Mouse (Mus musculus) kidney, postnatal 0 days (tissue): ENCODE data around the gene Gm14862. TPM values are rescaled to one million over a fixed set of nuclear protein-coding genes. Genes with fewer than 3 reads are reported as not detected.
A peak's percentile ranks its signal among the peaks of the same experiment; 100 is the strongest.

Experiments used
- ATAC-seq: fragments of 200-750 bp; cut with Nextera tagmentation; replicated peaks from 2 replicates; pipeline ENCODE4 v1.8.0; 2017; ENCODE audit warnings: low read depth, moderate number of reproducible peaks, moderate TSS enrichment, moderate library complexity; ENCODE audit not compliant: low FRiP score
- DNase-seq: peaks from one replicate; pipeline ENCODE4 v3.0.0-alpha.2; 2016; ENCODE audit warnings: low spot score
- H3K27ac ChIP-seq: fragments of 300-500 bp; sonication (generic); 2 replicates; pipeline ENCODE4 v1.5.1; 2014; ENCODE audit warnings: mild to moderate bottlenecking
- H3K27me3 ChIP-seq: fragments of 300-500 bp; sonication (generic); 2 replicates; pipeline ENCODE4 v1.6.1; 2014; ENCODE audit warnings: low read length, mixed read lengths; ENCODE audit not compliant: insufficient read depth
- H3K36me3 ChIP-seq: fragments of 300-500 bp; sonication (generic); 2 replicates; pipeline ENCODE4 v1.6.1; 2014; ENCODE audit warnings: low read length, mixed read lengths; ENCODE audit not compliant: insufficient read depth
- H3K4me1 ChIP-seq: fragments of 300-500 bp; sonication (generic); replicated peaks from 2 replicates; pipeline ENCODE4 v1.6.1; 2014; ENCODE audit warnings: antibody characterized with exemption, low read length, mixed read lengths; ENCODE audit not compliant: insufficient read depth
- H3K4me2 ChIP-seq: fragments of 300-500 bp; sonication (generic); 2 replicates; pipeline ENCODE4 v1.6.1; 2014; ENCODE audit warnings: mild to moderate bottlenecking, low read length, moderate library complexity, mixed read lengths
- H3K4me3 ChIP-seq: fragments of 300-500 bp; sonication (generic); replicated peaks from 2 replicates; pipeline ENCODE4 v1.5.1; 2014; ENCODE audit warnings: low read depth, low read length
- H3K9ac ChIP-seq: fragments of 300-500 bp; sonication (generic); 2 replicates; pipeline ENCODE4 v1.6.1; 2014; ENCODE audit warnings: low read depth, low read length
- H3K9me3 ChIP-seq: fragments of 300-500 bp; sonication (generic); replicated peaks from 2 replicates; pipeline ENCODE4 v1.6.1; 2016; ENCODE audit warnings: low read length, inconsistent platforms, mixed read lengths
- CTCF ChIP-seq: IDR thresholded peaks from 2 replicates; pipeline ENCODE4 v1.5.1; 2016; ENCODE audit warnings: antibody characterized with exemption, low read depth, mild to moderate bottlenecking, moderate library complexity
- WGBS: fragments of 180-500 bp; shearing (Covaris S2); extraction: QIAGEN DNeasy Blood & Tissue Kit; methylation state at CpG from one replicate; pipeline ENCODE4 v1.1.7; 2014; 5-methylcytosine and 5-hydroxymethylcytosine counted together
- polyA plus RNA-seq: library from polyadenylated mRNA; unstranded; fragments of >200 nt; fragmentation: Nextera tagmentation; extraction: Ambion mirVana; gene quantifications from 2 replicates; pipeline ENCODE4 v1.2.1, GENCODE M21; 2015

Gm14862 gene
- polyA plus RNA-seq, 1 experiment from 2014 or later: not detected

- WGBS: 60% methylated on average over 12 of the region's 12 CpGs
- no peak overlapping the region for H3K4me3 ChIP-seq
- no peaks in the 10 kb centered on the region for H3K4me1 ChIP-seq
- H3K27me3 ChIP-seq: no peaks in the 10 kb centered on the region
- ATAC-seq (no peak), DNase-seq (no peak)
- H3K4me2 ChIP-seq: peak overlapping the region; percentile 54
- no peaks in the 10 kb centered on the region for H3K36me3 ChIP-seq
- no peak for TF ChIP-seq CTCF
- no peak overlapping the region for H3K27ac ChIP-seq
- no peak overlapping the region for H3K9ac ChIP-seq
- H3K9me3 ChIP-seq: no peaks in the 10 kb centered on the region
Measured at GRCm38 (mm10) chrX:9273377-9274002, 16.8 kb upstream of the Gm14862 start.

GRCm38 (mm10) chrX:9272460-9273361 is 16.0 kb upstream of the Gm14862 start, which contains the start of gene Xk:
TSS of gene Xk (plus strand) at chrX:9272756.
- 26% methylated on average over 63 of the region's 94 CpGs for WGBS
- Histone ChIP-seq H3K36me3 (no peaks in the 10 kb centered on the region), H3K9me3 (no peaks in the 10 kb centered on the region), H3K27me3 (no peaks in the 10 kb centered on the region), H3K27ac (peak within 1 kb of the TSS; percentile 28; the same call in 1 of the 2 replicates), H3K4me1 (no peaks in the 10 kb centered on the region), H3K4me3 (peak within 1 kb of the TSS; percentile 51), H3K4me2 (peak within 1 kb of the TSS; percentile 54), H3K9ac (peak within 1 kb of the TSS; percentile 59)
- DNase-seq (peak; percentile 69), ATAC-seq (peak; percentile 87)
- no peak for TF ChIP-seq CTCF

GRCm38 (mm10) chrX:9271947-9272459 is 15.3 kb upstream of the Gm14862 start:
- TF ChIP-seq CTCF: no peak
- H3K27ac ChIP-seq: peak overlapping the region; percentile 28; the same call in 1 of the 2 replicates
- H3K9ac ChIP-seq: no peak overlapping the region

GRCm38 (mm10) chrX:9271112-9271511 is 14.4 kb upstream of the Gm14862 start:
- Histone ChIP-seq H3K9ac (no peak overlapping the region), H3K4me1 (no peaks in the 10 kb centered on the region), H3K9me3 (no peaks in the 10 kb centered on the region), H3K27ac (no peak overlapping the region), H3K4me2 (no peak overlapping the region), H3K4me3 (no peak overlapping the region), H3K36me3 (no peaks in the 10 kb centered on the region), H3K27me3 (no peaks in the 10 kb centered on the region)
- 72% methylated on average over 3 of the region's 3 CpGs for WGBS
- TF ChIP-seq CTCF: no peak
- DNase-seq: no peak
- no peak for ATAC-seq

More at GRCm38 (mm10) chrX:9271947-9272459, 15.3 kb upstream of the Gm14862 start:
- 27% methylated on average over 8 of the region's 8 CpGs for WGBS
- Histone ChIP-seq H3K9me3 (no peaks in the 10 kb centered on the region), H3K4me3 (peak overlapping the region; percentile 51), H3K4me2 (peak overlapping the region; percentile 54), H3K36me3 (no peaks in the 10 kb centered on the region), H3K4me1 (no peaks in the 10 kb centered on the region), H3K27me3 (no peaks in the 10 kb centered on the region)
- no peak for DNase-seq
- no peak for ATAC-seq

- Histone ChIP-seq H3K27me3 (no peaks in the 10 kb centered on the region), H3K4me2 (no peak overlapping the region), H3K9ac (no peak overlapping the region), H3K36me3 (no peaks in the 10 kb centered on the region), H3K27ac (no peak overlapping the region), H3K9me3 (no peaks in the 10 kb centered on the region), H3K4me3 (no peak overlapping the region), H3K4me1 (no peaks in the 10 kb centered on the region)
- ATAC-seq: no peak
- no peak for DNase-seq
- 77% methylated on average over 1 of the region's 1 CpGs for WGBS
- TF ChIP-seq CTCF: no peak
Measured at GRCm38 (mm10) chrX:9259267-9259666, 2.6 kb upstream of the Gm14862 start.

GRCm38 (mm10) chrX:9257831-9258230 is 1.1 kb upstream of the Gm14862 start:
- Histone ChIP-seq H3K4me3 (no peak overlapping the region), H3K27ac (no peak overlapping the region), H3K27me3 (no peaks in the 10 kb centered on the region), H3K36me3 (no peaks in the 10 kb centered on the region), H3K9me3 (no peaks in the 10 kb centered on the region), H3K4me1 (no peaks in the 10 kb centered on the region), H3K9ac (no peak overlapping the region), H3K4me2 (no peak overlapping the region)
- no peak for DNase-seq
- 89% methylated on average over 7 of the region's 7 CpGs for WGBS
- TF ChIP-seq CTCF: no peak
- no peak for ATAC-seq
